Mouse (Mus musculus) liver, postnatal 0 days (tissue): ENCODE results near the gene Klhl40.

Experiments used
- CTCF ChIP-seq: sonication (generic); IDR thresholded peaks from 2 replicates; pipeline ENCODE4 v1.5.1; 2016; ENCODE audit warnings: antibody characterized with exemption, low read depth
- EP300 ChIP-seq: IDR thresholded peaks from 2 replicates; pipeline ENCODE4 v1.6.1; 2016; ENCODE audit warnings: antibody characterized with exemption, low read depth, mild to moderate bottlenecking

GRCm38 (mm10) chr9:121772412-121772811 is 5.0 kb upstream of the Klhl40 start:
- TF ChIP-seq CTCF (no peak), EP300 (no peak)
